Mouse (Mus musculus) mature B cell (primary cell): Measurements from ENCODE around the gene Spata45.

ENCODE experiments used
- in situ Hi-C: fragments of 300-500 bp; cut with MboI; formaldehyde crosslinking; loops from 2 replicates; pipeline ENCODE4 v1.14.3; 2019

The Spata45 gene

GRCm38 (mm10) chr1:191041352-191041751, 4.9 kb downstream of the Spata45 start:
- in situ Hi-C loops, result no loop called here

DNA sequence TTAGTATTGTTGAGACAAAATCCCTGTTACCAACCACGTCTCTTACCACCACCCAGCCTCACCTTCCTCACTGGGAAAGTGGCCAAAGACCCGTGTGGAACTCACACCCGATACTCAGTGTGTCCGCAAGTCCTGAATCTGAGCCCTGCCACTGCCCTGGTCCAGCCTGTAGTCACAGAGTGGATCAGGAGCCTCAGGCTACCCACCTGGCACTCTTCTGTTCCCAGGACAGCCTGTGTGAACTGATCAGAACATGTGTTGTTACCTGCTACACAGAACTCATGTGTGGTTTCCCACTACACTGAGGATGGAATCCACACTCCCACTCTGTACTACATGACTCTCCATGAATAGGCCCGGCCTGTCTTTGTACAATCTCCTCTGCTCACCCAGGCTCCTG, 5.7 kb downstream of the Spata45 start:
- in situ Hi-C loops, result no loop called here

DNA sequence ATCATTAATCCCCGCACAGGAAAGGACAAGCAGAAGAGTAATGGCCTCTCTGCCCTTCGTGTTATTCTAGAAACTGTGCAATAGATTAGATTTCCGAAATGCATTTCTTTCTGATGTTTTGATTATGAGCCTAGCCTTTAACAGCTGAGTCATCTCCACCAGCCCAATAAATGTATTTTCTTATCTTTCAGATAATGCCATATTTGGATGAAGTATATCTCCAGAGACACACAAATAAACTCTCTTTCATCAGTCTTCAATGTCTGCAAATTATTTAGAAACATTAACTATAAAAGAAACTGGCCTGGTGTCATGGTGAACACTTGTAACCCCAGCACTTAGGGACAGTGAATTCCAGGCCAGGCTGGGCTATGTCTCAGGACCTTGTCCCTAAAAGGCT, 6.2 kb downstream of the Spata45 start:
- in situ Hi-C loops, result no loop called here

GRCm38 (mm10) chr1:191045264-191045663, 8.8 kb downstream of the Spata45 start:
- in situ Hi-C loops, result no loop called here

DNA sequence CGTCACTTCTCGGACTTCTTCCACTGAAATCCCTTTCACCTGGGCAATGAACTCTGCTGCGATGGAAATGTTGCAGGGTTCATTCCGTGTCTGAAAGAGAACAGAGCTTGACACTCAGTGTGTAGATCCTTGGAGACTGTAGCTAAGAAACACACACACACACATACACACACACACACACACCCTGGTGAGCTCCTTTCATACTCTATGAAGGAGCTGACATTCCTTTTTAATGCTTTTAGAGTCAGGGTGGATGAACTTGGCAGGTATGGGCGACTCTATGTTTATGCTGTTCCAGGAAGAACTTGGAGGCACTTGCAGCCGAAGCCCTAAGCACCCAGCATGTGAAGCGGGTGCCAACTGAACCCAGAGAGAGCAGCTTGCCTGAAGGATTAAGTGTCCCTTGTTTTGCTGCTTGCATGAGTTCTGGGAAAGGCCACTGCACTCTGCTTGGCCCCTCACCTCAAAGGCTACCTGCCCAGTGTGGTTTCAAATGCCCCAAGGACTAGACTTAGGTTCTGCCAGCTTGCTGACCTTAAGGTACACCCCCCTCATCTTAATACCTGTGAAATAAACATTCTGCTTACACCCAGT, 9.9 kb downstream of the Spata45 start:
- in situ Hi-C loops, result no loop called here

DNA sequence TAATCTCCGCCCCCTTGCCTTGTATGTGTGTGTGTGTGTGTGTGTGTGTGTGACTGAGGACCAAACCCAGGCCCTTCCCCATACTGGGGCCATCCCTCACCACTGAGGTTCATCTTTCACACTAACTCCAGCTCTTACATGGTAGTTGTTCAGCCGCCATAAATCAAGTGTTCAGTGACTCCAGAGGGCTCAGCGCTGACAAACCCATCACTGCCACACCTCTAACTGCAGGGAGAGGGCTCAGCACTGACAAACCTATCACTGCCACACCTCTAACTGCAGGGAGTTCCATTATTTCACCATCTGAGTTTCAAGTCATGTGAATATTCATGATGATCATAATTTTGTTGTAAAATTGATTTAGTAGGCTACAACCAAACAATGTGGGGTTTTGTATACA, 17.1 kb downstream of the Spata45 start:
- in situ Hi-C loops, result no loop called here

- in situ Hi-C loops, result no loop called here
These were observed 18.6 kb downstream of the Spata45 start for GRCm38 (mm10) chr1:191054870-191055532.

DNA sequence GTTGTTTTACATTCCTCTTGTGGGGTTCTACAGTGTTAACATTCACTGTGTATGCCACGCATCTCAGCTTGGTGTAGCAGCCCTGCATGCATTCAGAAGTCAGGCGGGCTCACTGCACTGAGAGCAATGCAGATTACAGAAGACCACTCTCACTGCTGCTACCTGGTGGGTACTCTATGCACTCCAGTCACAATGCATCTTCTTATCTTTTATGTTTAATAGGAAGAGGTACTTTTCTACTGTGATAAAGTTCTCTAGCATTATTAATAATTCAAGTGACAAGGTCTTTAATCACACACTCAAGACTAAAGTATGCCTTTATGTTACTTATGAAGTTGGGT, 19.1 kb downstream of the Spata45 start:
- in situ Hi-C loops, result no loop called here

DNA sequence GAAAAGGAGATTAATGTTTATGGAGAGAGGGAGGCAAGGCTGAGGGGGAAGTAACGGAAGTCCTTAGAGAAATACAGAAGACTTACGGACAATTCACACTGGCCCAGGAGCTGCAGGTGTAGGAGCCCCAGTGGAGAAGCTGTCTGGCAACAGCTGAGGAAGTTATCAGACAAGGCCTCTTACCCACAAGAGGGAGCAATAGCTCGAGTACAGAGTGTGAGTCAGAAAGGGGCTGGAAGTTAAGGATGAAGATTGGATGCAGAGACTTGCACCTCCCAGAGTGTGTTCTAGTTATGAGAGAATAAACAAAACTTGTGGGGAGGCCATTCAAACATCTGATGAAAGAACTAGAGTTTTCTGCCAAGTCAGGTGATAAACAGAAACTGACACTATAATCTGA, 21.0 kb downstream of the Spata45 start:
- in situ Hi-C loops, result no loop called here

- in situ Hi-C loops, result no loop called here
These were observed 25.9 kb downstream of the Spata45 start for GRCm38 (mm10) chr1:191062241-191062780.

DNA sequence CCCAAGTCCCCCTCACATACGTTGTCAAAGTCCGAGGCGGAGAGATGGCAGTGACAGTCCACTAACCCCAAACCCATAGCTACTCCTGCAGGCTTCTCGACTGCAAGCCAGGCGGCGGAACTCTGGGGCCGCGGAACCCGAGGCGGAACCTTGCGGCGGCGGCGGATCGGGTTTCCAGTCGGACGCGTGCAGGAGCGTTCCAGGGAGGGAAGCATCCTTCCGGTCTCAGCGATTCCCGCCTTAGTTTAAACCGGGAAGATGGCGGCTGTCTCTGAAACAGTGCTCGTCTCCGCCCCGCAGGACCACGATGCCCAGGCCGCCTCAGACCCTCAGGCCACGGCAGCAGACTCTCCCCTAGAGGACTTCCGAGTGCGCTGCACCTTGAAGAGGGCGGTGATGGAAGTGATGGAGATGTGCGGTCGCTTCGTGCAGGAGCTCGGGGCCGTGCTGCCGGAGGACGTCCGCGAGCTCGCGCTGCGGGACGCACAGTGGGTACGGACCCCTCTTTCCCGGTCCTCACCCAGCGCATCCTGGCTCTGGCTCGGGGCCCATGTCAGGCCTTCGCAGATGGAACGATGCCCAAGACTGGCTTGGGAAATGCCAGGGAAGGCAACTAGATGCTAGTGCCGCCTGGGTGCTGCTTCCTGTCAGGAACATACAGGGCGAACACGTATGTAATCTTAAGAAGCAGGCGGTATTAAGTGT, 26.5 kb downstream of the Spata45 start, which contains the start of the genes Tatdn3 and Nsl1:
Gene Tatdn3, minus strand, starts transcription at position 152 of the 705 bp plus-strand sequence.
Gene Nsl1, plus strand, starts transcription at position 232 of the 705 bp plus-strand sequence.
- in situ Hi-C loops, result no loop called here

GRCm38 (mm10) chr1:191063700-191064099, 27.3 kb downstream of the Spata45 start:
- in situ Hi-C loops, result no loop called here

DNA sequence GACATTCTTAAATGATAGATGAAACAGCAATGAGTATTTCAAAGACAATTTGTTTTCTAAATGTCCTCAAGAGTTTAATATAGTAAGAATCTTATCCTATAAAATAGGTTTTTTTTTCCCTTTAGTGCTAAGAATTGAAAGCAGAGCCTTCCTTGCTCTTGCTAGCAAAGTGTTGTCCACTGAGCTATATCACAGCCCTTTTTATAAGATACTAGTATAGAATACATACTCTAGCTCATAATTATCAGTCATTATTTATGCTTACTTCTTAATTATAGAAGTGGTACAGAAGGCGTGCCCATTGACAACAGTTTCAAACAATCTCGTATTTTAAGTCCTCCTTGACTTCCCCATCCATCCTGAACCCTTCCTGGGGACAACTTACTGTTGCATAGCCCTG, 28.1 kb downstream of the Spata45 start:
- in situ Hi-C loops, result no loop called here

DNA sequence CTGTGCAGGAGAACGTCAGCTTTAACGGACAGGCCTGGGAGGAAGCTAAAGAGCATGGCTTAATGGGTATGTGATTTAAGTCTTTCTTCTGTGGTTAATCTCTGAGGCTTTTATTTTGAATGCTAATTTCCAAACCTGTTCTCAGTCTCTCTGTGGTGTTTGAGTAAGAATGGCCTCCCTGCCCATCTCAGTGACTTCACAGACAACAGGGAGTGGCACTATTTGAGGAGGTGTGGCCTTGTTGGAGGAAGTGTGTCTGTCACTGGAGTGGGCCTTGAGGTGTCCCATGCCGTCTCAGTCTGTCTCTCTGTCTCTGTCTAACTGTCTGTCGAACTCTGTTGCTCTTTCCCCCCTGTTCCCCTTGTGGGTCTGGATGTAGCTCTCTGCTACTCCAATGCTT, 28.7 kb downstream of the Spata45 start:
- in situ Hi-C loops, result no loop called here

DNA sequence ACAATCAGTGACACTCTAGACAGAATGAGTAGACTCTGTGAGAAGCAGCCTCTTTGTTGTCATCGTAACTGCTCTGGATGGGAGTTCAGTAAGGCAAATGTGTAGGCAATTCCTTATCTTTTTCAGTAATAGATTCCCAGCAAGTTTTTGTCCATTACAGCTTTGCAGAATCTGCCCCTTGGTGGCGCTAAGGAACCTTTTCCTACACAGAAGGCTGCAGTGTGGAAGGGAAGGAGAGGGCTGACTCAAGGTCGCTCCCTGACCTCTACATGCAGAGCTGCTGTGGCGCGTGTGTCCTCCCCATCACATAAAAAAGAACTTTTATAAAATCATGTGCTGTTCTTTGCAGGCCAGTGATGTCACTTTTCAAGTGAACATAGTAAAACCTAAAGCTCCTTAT, 31.9 kb downstream of the Spata45 start:
- in situ Hi-C loops, result no loop called here

DNA sequence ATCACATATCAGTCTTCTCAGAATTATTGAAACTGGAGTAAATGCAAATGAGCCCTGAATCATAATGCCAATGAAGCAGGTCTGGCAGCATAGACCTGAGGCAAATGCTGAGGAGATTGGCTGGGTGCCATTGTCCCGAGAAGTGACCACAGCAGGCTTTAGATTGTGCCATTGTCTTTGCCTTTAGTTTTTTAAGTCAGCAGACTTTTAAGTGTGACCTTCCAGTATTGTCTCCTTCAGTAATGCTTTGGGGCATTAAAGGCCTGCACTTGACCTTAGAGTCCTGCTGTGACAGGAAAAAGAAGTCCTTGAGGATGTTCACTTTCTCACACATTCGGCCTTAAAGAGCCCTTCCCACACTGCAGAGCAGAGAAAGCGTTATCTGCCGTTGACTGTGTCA, 33.8 kb downstream of the Spata45 start:
- in situ Hi-C loops, result no loop called here

DNA sequence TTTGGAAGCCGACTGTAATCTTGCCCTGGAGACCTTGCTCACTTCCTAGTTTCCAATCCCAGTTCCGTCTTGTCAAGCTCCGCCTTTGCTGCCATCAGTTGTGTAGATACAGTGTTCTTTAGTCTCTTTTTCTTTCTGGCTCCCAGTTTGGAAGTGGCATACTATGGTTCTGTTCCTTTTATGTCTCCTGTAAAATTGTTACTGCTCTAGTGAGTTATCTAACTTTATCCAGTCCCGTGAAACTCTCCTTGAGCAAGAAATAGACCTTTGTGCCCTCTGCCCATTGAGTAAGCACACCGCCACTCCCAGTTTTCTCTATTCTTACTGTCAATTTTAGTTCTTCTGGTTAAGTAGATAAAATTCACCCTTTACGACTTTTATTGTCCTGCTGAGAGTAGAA, 35.2 kb downstream of the Spata45 start:
- in situ Hi-C loops, result no loop called here

GRCm38 (mm10) chr1:191072329-191072913, 36.0 kb downstream of the Spata45 start:
- in situ Hi-C loops, result no loop called here

DNA sequence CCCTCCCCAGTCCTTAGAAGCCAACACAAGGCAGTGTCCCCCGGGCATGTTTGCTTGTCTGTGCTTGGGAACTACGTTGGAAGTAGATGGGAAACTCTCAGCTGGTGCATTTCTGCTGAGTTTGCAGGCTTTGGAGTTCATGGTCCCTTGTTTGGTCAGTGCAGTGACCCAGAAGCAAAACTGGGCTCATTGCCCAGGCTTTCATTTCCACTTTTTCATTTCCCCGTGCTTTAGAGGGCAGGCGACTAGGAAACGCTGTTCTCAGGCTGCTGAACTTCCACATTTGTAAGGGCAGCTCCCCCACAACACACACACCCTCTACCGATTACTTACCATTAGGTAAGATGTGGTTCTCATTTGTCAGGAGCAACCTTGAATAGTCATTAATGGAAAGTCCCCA, 36.6 kb downstream of the Spata45 start:
- in situ Hi-C loops, result no loop called here

- in situ Hi-C loops, result no loop called here
These were observed 37.0 kb downstream of the Spata45 start for GRCm38 (mm10) chr1:191073486-191073885.

- in situ Hi-C loops, result no loop called here
These were observed 38.9 kb downstream of the Spata45 start for GRCm38 (mm10) chr1:191075199-191075883.

- in situ Hi-C loops, result no loop called here
These were observed 46.8 kb downstream of the Spata45 start for GRCm38 (mm10) chr1:191083230-191083629.
